Mouse (Mus musculus) frontal cortex, postnatal 36 days (tissue): Measurements from ENCODE around the gene Cdadc1.
A peak's percentile ranks its signal among the peaks of the same experiment; 100 is the strongest.

Experiments
- DNase-seq, 2 experiments: peaks; one replicate each; pipeline ENCODE4 v3.0.0; 2022; ENCODE audit warnings: low spot score in 2 of 2

Cdadc1 gene

DNA sequence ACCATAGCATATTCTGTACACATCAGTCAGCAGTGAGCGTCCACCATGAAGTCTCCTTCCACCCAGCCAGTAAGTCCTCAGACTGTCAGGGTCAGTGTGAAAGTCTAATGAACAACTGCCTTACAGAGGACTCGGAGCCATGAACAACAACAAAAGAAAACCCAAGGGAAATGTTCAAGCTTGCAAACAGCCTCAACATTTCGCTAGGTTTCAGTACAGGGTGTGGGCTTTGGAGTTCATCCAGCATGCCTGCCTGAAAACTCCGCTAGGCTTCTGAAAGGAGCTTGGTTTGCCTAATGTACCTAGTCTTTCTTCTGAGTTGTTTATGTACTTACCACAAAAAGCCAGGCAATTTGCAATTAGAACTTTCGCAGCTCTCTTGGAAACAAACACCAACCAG, 53.8 kb downstream of the Cdadc1 start:
- no peak for DNase-seq

GRCm38 (mm10) chr14:59543158-59543826, 54.5 kb downstream of the Cdadc1 start:
- no peak for DNase-seq

- no peak for DNase-seq
Observed at GRCm38 (mm10) chr14:59540761-59541160, 57.0 kb downstream of the Cdadc1 start.

DNA sequence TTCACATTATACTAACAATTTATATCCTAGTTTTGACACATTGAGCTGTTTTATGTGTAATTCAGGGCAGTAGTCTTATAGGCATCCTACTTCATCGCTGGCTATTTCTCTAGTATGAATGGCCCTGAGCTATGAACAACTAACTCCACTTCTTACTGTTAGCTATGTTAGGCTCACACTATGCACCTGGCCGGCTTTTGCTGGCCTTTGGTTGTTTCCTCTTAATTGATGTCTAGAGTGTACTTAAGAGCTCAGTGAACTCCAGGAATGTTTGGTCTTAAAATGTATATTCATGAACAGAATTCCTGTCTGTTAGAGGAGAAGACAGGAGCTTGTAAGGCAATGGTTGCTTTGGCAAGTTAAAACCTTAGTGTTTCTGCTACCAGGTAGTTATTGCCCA, 57.5 kb downstream of the Cdadc1 start:
- DNase-seq: no peak

GRCm38 (mm10) chr14:59537829-59538432, 59.8 kb downstream of the Cdadc1 start:
- DNase-seq: no peak

DNA sequence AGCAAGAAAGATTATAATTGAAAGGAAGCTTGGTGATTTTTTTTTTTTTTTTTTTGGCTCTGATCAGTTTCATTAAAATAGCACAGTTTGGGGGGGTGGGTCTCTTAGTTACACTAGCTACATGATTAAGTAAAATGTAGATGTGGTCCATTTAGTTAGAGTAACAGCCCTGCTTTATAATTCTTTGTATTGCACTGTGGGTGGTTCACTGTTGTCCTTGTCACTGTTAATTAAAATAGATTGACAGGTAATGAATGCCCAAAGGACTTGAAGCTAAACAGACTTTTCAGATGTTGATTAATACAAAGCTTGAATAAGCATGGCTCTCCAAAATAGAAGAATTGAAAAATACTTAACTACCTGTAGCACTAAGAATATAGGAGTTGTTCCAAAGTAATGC, 63.9 kb downstream of the Cdadc1 start:
- DNase-seq: no peak

DNA sequence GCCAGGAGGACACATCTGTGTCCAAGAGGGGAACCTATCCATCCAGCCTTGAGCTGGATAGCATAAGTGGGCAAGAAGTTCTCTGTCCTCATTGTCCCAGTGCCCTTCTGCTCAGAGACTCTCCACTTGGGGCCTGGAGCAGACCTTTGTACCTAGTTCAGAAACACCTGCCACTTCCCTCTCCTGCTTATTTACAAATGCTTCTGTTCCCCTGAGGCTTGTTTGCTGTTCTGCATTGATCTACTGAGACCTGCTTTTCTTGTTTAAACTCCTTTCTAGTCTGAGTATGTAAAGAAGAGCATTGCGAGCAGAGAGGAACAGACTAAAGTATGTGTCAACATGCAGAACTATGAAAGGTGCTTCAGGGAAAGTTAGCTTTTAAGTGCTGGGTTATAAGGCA, 64.8 kb downstream of the Cdadc1 start:
- no peak for DNase-seq

- DNase-seq: no peak
Observed at GRCm38 (mm10) chr14:59530801-59531200, 67.0 kb downstream of the Cdadc1 start.

- no peak for DNase-seq
Observed at GRCm38 (mm10) chr14:59525843-59526242, 71.9 kb downstream of the Cdadc1 start.

DNA sequence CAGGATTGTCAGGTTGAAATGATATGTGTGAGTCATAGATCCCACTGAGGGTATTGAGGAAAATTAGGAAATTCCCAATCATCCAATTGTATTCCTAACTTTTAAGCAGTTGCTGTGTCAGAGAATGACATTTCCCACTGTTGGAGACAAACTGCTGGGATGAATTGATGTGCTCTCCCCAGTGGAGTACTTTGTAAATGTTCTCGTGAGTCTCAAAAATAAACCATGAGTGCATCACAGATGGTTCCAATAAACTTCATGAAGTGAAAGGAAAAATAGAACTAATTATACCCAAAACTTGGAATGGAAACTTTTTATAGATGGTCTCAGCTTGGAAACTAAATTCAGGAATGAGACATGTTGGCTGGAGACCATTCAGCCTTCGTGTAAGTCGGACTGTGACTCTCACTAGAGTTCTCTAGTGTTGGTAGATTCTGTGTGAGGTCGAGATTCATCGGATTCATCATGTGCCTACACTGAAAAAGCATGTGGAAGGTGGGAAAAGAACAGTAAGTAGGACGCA, 83.8 kb downstream of the Cdadc1 start:
- peak; percentile 9 to 21 for DNase-seq
